Mouse (Mus musculus) skeletal muscle tissue, postnatal 0 days (tissue): ENCODE results near the gene Ndufb2. TPM values are rescaled to one million over a fixed set of nuclear protein-coding genes. Genes with fewer than 3 reads are reported as not detected.

Experiments used
- polyA plus RNA-seq: library from polyadenylated mRNA; unstranded; fragments of >200 nt; fragmentation: Nextera tagmentation; extraction: Ambion mirVana; gene quantifications from 2 replicates; pipeline ENCODE4 v1.2.1, GENCODE M21; 2015

The Ndufb2 gene
- polyA plus RNA-seq: 535 and 661 TPM in 2 replicates

GRCm38 (mm10) chr6:39592401-39593214 is at the start of gene Ndufb2:
Gene Ndufb2, plus strand, starts transcription at chr6:39592574.

DNA sequence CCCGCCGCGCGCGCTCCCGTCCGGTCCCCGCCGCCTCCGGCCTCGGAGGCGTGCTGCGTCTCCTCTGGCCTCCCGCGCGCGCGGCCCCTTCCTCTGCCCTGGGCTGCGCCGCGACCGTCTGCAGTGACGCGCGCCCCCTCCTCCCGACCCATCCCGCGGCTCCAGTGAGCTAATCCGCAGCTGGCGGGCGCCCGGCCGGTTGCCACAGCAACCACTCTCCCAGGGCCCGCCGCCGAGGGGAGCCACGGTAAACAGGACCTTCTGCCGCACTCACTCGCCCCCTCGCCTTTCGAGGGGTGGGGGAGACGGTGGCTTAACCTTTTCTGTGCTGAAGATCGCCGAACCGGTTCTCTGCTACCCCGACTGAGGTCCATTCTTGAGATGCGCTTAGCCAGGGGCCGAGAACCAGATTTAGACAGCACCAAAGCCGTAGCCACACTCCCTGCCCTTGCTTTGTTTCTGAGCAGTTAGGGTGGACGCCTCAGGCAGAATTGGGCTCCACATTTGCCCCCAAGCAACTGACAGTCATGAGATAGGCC is 34.6 kb upstream of the Ndufb2 start, which contains the start of gene Dennd2a:
Gene Dennd2a, minus strand, starts transcription at position 145 of the 539 bp plus-strand sequence.

DNA sequence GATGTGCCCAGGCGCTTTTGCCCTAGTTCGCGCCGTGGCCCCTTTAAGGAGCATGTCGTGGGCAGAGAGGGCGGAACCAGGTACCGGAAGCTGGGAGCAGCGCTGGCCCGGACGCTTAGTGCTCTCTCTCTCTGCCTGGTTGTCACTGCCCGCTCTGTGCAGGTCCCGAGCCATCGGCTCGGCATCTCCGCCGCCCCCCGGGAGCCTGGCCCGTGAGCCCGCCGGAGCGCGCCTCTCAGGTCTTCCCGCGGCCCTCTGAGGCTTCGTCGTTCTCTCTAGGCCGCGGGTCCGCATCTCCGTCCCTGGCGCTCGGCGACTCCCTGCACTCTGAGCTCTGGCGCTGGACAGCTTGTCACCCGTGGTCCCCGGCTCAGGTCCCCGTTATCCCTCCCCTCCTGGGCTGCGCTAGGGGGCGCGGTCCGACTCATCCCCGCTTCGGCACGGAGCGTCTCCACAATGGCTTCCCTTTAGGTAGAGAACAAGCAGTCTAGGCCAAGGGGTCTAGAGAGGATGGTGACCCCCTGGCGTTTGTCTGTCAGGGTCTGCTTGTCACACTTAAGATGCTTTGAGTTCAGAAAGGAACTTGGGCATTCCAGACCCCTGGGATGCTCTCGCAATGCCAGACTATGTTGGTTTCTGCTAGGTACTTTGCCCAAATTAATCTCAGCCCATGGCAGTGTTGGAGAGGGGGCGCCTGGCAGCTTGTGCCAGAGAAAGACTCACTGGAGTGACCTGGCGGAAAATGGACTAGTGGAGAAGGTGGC is 18.4 kb upstream of the Ndufb2 start, which contains the start of gene Adck2:
Gene Adck2, plus strand, starts transcription at position 83 of the 764 bp plus-strand sequence.

GRCm38 (mm10) chr6:39585517-39585916 is 6.9 kb upstream of the Ndufb2 start, which contains the start of gene Gm42420:
Gene Gm42420, plus strand, starts transcription at chr6:39585753.

Other genes with a start within 250 kb of the Ndufb2 start
- gene Slc37a3, start 214.9 kb upstream of the Ndufb2 start, polyA plus RNA-seq: 15.9 and 19.2 TPM in 2 replicates
- gene Rab19, start 211.4 kb upstream of the Ndufb2 start, polyA plus RNA-seq: 0.71 and 1.5 TPM in 2 replicates
- 26.7 and 27.1 TPM in 2 replicates for gene Mkrn1, start 172.1 kb upstream of the Ndufb2 start, polyA plus RNA-seq
- gene Dennd2a, start 34.7 kb upstream of the Ndufb2 start, polyA plus RNA-seq: 8.7 and 9.4 TPM in 2 replicates
- gene Adck2, start 18.7 kb upstream of the Ndufb2 start, polyA plus RNA-seq: 18.5 and 22.2 TPM in 2 replicates
- 1.3 and 2.1 TPM in 2 replicates for gene Gm42420, start 6.8 kb upstream of the Ndufb2 start, polyA plus RNA-seq
- gene Braf, start 132.9 kb downstream of the Ndufb2 start, polyA plus RNA-seq: 3.9 and 4.5 TPM in 2 replicates
- gene Mrps33, start 218.4 kb downstream of the Ndufb2 start, polyA plus RNA-seq: 142 and 152 TPM in 2 replicates